Mouse (Mus musculus) testis, adult 2 months (tissue): ENCODE measurements around the gene Atg16l2.

Experiments used
- CTCF ChIP-seq: fragments of 200-500 bp; IDR thresholded peaks from 2 replicates; pipeline ENCODE4 v1.5.1; 2012; ENCODE audit warnings: low read depth, mild to moderate bottlenecking, inconsistent platforms, low read length, moderate library complexity; ENCODE audit not compliant: control insufficient read depth, insufficient read depth, insufficient replicate concordance
- POLR2A ChIP-seq: fragments of 200-500 bp; IDR thresholded peaks from 2 replicates; pipeline ENCODE4 v1.6.1; 2012; ENCODE audit warnings: low read depth, mild to moderate bottlenecking, inconsistent platforms, low read length, moderate library complexity; ENCODE audit not compliant: control insufficient read depth

DNA sequence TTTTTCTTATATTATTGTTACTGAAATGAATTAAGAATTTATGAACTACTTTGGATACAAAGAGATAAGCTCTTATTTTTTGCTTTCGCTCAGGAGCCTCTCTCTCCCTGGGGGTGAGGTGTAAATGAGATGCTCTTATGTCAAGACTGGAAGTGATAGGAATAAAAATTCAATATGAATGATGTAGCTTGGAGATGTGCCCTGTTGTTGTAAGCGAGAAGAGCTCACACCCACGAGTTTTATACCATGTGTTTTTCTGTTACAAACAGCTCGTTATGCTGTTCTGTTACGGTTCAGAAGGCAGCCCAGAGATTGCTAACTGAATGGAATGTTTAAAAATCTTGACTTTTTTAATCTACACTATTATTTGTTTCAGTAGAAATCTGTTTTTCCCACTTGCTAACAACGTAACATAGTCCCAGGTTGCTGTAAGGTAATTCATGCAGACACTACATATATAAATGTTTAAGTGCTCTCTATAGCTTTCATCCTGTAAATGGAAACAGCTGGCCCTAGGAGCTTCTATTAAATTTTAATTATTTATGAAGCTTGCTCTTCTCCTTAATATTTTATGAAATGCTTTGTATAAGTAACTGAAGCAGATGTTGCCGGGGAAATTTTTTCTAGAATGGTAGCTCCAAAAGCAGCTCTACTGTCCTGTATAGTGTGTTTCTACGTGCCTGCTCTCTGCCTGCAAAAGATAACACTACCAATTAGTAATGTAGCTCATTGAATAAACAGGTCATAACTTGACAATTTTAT lies 65.2 kb downstream of the Atg16l2 start:
- TF ChIP-seq POLR2A (no peak), CTCF (no peak)
